Mouse (Mus musculus) CH12.LX (cell line): ENCODE data around the gene Cyb5b. TPM values are rescaled to one million over a fixed set of nuclear protein-coding genes. Genes with fewer than 3 reads are reported as not detected.
A peak's percentile ranks its signal among the peaks of the same experiment; 100 is the strongest.

Experiments used
- DNase-seq: peaks from one replicate; pipeline ENCODE4 v3.0.0-alpha.2; 2013; ENCODE audit errors: extremely low read depth
- H3K27ac ChIP-seq: 2 replicates; pipeline ENCODE4 v1.5.1; 2012; ENCODE audit warnings: low read depth, mild to moderate bottlenecking, control low read depth, moderate library complexity; ENCODE audit not compliant: insufficient read depth
- H3K27me3 ChIP-seq: replicated peaks from 2 replicates; pipeline ENCODE3; 2012; ENCODE audit warnings: inconsistent platforms
- H3K36me3 ChIP-seq, 2 experiments: replicated peaks in 1 of 2; 2 replicates each; pipeline versions ENCODE3 to v1.6.1; 2012; ENCODE audit warnings: inconsistent platforms in 1 of 2, low read length in 1 of 2, mild to moderate bottlenecking in 1 of 2, mixed read lengths in 1 of 2, moderate library complexity in 1 of 2; ENCODE audit not compliant: control insufficient read depth in 1 of 2, insufficient read depth in 1 of 2
- H3K4me1 ChIP-seq, 2 experiments: 2 replicates each; pipeline ENCODE4 v1.6.1; 2012; ENCODE audit warnings: inconsistent platforms in 1 of 2, moderate library complexity in 1 of 2; ENCODE audit not compliant: insufficient read depth in 2 of 2, control insufficient read depth in 1 of 2
- H3K4me2 ChIP-seq: 2 replicates; pipeline ENCODE4 v1.6.1; 2012; ENCODE audit warnings: low read depth, mild to moderate bottlenecking, control low read depth; ENCODE audit not compliant: poor library complexity, insufficient read depth, severe bottlenecking
- H3K4me3 ChIP-seq, 3 experiments: fragments of 150-350 bp in 1 of 3; sonication (generic) in 1 of 3; replicated peaks in 1 of 3; 2 replicates each; pipeline versions ENCODE3 to v1.5.1; 2011 to 2012; ENCODE audit warnings: low read depth in 2 of 3, low read length in 2 of 3, mild to moderate bottlenecking in 2 of 3, moderate library complexity in 2 of 3, control low read depth in 1 of 3, improper control_type of control experiment in 1 of 3, inconsistent platforms in 1 of 3, mixed read lengths in 1 of 3; ENCODE audit not compliant: poor library complexity in 1 of 3
- H3K79me2 ChIP-seq: replicated peaks from 2 replicates; pipeline ENCODE4 v1.6.1; 2012; ENCODE audit warnings: mild to moderate bottlenecking, moderate library complexity; ENCODE audit not compliant: control insufficient read depth, poor library complexity, insufficient read depth, severe bottlenecking; ENCODE audit errors: extremely low read depth
- H3K9ac ChIP-seq: 2 replicates; pipeline ENCODE4 v1.6.1; 2012; ENCODE audit warnings: low read depth, mild to moderate bottlenecking, control low read depth, moderate library complexity; ENCODE audit not compliant: insufficient read depth
- H3K9me3 ChIP-seq: replicated peaks from 2 replicates; pipeline ENCODE3; 2012; ENCODE audit warnings: low read length, inconsistent platforms, mixed read lengths
- CTCF ChIP-seq, 2 experiments: IDR thresholded peaks in 1 of 2; conservative IDR thresholded peaks in 1 of 2; 2 replicates each; pipeline ENCODE4 v1.5.1; 2011 to 2012; ENCODE audit warnings: low read depth in 2 of 2, low read length in 2 of 2, improper control_type of control experiment in 1 of 2, inconsistent platforms in 1 of 2, mild to moderate bottlenecking in 1 of 2, moderate library complexity in 1 of 2
- EP300 ChIP-seq: IDR thresholded peaks from 2 replicates; pipeline ENCODE4 v1.6.1; 2011; ENCODE audit warnings: low read length, improper control_type of control experiment
- GABPA ChIP-seq: IDR thresholded peaks from 2 replicates; pipeline ENCODE4 v1.6.1; 2012; ENCODE audit warnings: low read depth, low read length, improper control_type of control experiment, inconsistent platforms; ENCODE audit not compliant: insufficient replicate concordance
- HCFC1 ChIP-seq: IDR thresholded peaks from 2 replicates; pipeline ENCODE4 v1.6.1; 2012; ENCODE audit warnings: low read depth, mild to moderate bottlenecking, inconsistent platforms, low read length, improper control_type of control experiment
- IRF4 ChIP-seq: IDR thresholded peaks from 2 replicates; pipeline ENCODE4 v1.6.1; 2014; ENCODE audit warnings: low read depth, mild to moderate bottlenecking, inconsistent platforms, low read length, improper control_type of control experiment
- JUN ChIP-seq: IDR thresholded peaks from 2 replicates; pipeline ENCODE4 v1.6.1; 2011; ENCODE audit warnings: low read depth, mild to moderate bottlenecking, low read length, improper control_type of control experiment, moderate library complexity; ENCODE audit not compliant: insufficient read depth
- JUND ChIP-seq: conservative IDR thresholded peaks from 2 replicates; pipeline ENCODE4 v1.6.1; 2011; ENCODE audit warnings: low read depth, low read length, improper control_type of control experiment
- MAFK ChIP-seq: IDR thresholded peaks from 2 replicates; pipeline ENCODE4 v1.6.1; 2011; ENCODE audit warnings: low read length, improper control_type of control experiment; ENCODE audit not compliant: insufficient replicate concordance
- MEF2A ChIP-seq: IDR thresholded peaks from 2 replicates; pipeline ENCODE4 v1.6.1; 2014; ENCODE audit warnings: low read depth, mild to moderate bottlenecking, inconsistent platforms, low read length, improper control_type of control experiment, borderline replicate concordance
- MYC ChIP-seq: IDR thresholded peaks from 2 replicates; pipeline ENCODE4 v1.6.1; 2011; ENCODE audit warnings: low read depth, mild to moderate bottlenecking, improper control_type of control experiment, low read length
- NELFE ChIP-seq: IDR thresholded peaks from 2 replicates; pipeline ENCODE4 v1.6.1; 2011; ENCODE audit warnings: low read depth, low read length, improper control_type of control experiment
- PAX5 ChIP-seq: IDR thresholded peaks from 2 replicates; pipeline ENCODE4 v1.6.1; 2012; ENCODE audit warnings: low read length, inconsistent platforms, mixed read lengths
- POLR2A ChIP-seq: IDR thresholded peaks from 2 replicates; pipeline ENCODE4 v1.6.1; 2011; ENCODE audit warnings: low read depth, mild to moderate bottlenecking, improper control_type of control experiment, low read length
- POLR2AphosphoS2 ChIP-seq: IDR thresholded peaks from 2 replicates; pipeline ENCODE4 v1.6.1; 2011; ENCODE audit warnings: low read depth, low read length, improper control_type of control experiment
- RAD21 ChIP-seq: IDR thresholded peaks from 2 replicates; pipeline ENCODE4 v1.6.1; 2011; ENCODE audit warnings: low read depth, mild to moderate bottlenecking, low read length, improper control_type of control experiment, moderate library complexity
- RCOR1 ChIP-seq: conservative IDR thresholded peaks from 2 replicates; pipeline ENCODE4 v1.6.1; 2012; ENCODE audit warnings: low read depth, mild to moderate bottlenecking, inconsistent platforms, low read length, improper control_type of control experiment
- SMC3 ChIP-seq: IDR thresholded peaks from 2 replicates; pipeline ENCODE4 v1.6.1; 2011; ENCODE audit warnings: low read depth, low read length, improper control_type of control experiment
- TBP ChIP-seq: conservative IDR thresholded peaks from 2 replicates; pipeline ENCODE4 v1.6.1; 2011; ENCODE audit warnings: low read depth, low read length, improper control_type of control experiment
- UBTF ChIP-seq: IDR thresholded peaks from 2 replicates; pipeline ENCODE4 v1.6.1; 2012; ENCODE audit warnings: low read depth, mild to moderate bottlenecking, inconsistent platforms, low read length, improper control_type of control experiment, moderate library complexity
- USF1 ChIP-seq: IDR thresholded peaks from 2 replicates; pipeline ENCODE4 v1.6.1; 2014; ENCODE audit warnings: low read depth, mild to moderate bottlenecking, inconsistent platforms, low read length, improper control_type of control experiment
- ZC3H11A ChIP-seq: IDR thresholded peaks from 2 replicates; pipeline ENCODE4 v1.6.1; 2012; ENCODE audit warnings: low read depth, mild to moderate bottlenecking, inconsistent platforms, low read length, improper control_type of control experiment
- ZKSCAN1 ChIP-seq: IDR thresholded peaks from 2 replicates; pipeline ENCODE4 v1.6.1; 2012; ENCODE audit warnings: low read depth, inconsistent platforms, low read length, improper control_type of control experiment, borderline replicate concordance
- ZMIZ1 ChIP-seq: IDR thresholded peaks from 2 replicates; pipeline ENCODE4 v1.6.1; 2012; ENCODE audit warnings: low read depth, mild to moderate bottlenecking, inconsistent platforms, low read length, improper control_type of control experiment
- ZNF384 ChIP-seq: IDR thresholded peaks from 2 replicates; pipeline ENCODE4 v1.6.1; 2012; ENCODE audit warnings: low read depth, low read length, improper control_type of control experiment, inconsistent platforms
- dilution Hi-C: fragments of 300-500 bp; cut with MboI; formaldehyde crosslinking; loops from 2 replicates; pipeline ENCODE4 v1.14.3; 2020; ENCODE audit warnings: low sequenced_read_pairs; ENCODE audit not compliant: extremely low pct_unique_long_range_greater_than_20kb, extremely low pct_ligation_motif_present
- in situ Hi-C: fragments of 300-500 bp; cut with MboI; formaldehyde crosslinking; loops from 3 replicates; pipeline ENCODE4 v1.14.3; 2019; ENCODE audit warnings: low sequenced_read_pairs, low pct_ligation_motif_present, low pct_unique_long_range_greater_than_20kb, mixed read lengths
- polyA plus RNA-seq: library from polyadenylated mRNA; unstranded; fragments of >175 nt; gene quantifications from 2 replicates; pipeline ENCODE4 v1.2.1, GENCODE M21; 2012; ENCODE audit warnings: low read depth; ENCODE audit not compliant: insufficient read length
- total RNA-seq, 2 experiments: library from RNA; depleted of rRNA; stranded (reverse); fragments of 300-350 nt in 1 of 2; fragments of >200 nt in 1 of 2; gene quantifications; 2 replicates each; pipeline ENCODE4 v1.2.3; 2012 to 2014

Gene Cyb5b
- total and polyA plus RNA-seq, 3 experiments = 74.0 to 156 (median 108) TPM

DNA sequence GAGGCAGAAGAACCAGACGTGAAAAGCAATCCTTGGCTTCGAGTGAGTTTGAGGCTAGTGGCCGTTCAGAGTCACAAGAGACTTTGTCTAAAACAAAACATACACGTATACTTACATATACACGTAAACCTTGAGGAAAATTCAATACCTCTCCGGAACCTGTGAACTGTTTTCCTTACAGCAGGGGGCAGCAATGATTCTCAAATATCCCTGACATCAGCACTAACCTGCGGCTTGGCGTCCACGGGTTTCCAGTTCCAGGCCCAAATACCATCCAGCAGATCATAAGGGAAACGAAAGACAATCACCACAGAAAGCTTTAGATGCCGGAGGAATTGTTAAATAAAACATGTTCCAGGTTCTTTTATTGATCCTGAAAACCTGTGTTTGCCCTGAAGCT lies 34.4 kb upstream of the Cyb5b start:
- no peaks in the 10 kb centered on the region for H3K27me3 ChIP-seq
- peak overlapping the region; percentile 59; the same call in 1 of the 2 replicates for H3K4me2 ChIP-seq
- H3K9ac ChIP-seq = no peak overlapping the region
- H3K36me3 ChIP-seq = no peaks in the 10 kb centered on the region
- no peaks in the 10 kb centered on the region for H3K9me3 ChIP-seq
- H3K27ac ChIP-seq = no peak overlapping the region
- peak; percentile 81 for DNase-seq
- TF ChIP-seq JUN (no peak), POLR2A (no peak), ZKSCAN1 (no peak), JUND (no peak), GABPA (no peak), SMC3 (peak; percentile 90), NELFE (no peak), USF1 (no peak), MAFK (peak; percentile 97), ZC3H11A (peak; percentile 39; the same call in 1 of the 2 replicates), RCOR1 (no peak), MEF2A (no peak), CTCF (conservative IDR thresholded peaks at IDR 0.05 in 1 of 2, IDR thresholded peaks at IDR 0.05 in 1 of 2; ENCODE audit: low read depth in 2 of 2, low read length in 2 of 2) (peak; percentile 9 to 87; a peak in 2 of 4 replicates), HCFC1 (no peak), POLR2AphosphoS2 (no peak), MYC (no peak), ZMIZ1 (no peak), EP300 (no peak), ZNF384 (no peak), PAX5 (no peak), IRF4 (peak; percentile 12; the same call in 1 of the 2 replicates), UBTF (no peak), RAD21 (peak; percentile 87)
- H3K4me1 ChIP-seq = peaks cover 0 to 2% of the 10 kb centered on the region in 2 experiments; a peak in 1 of 4 replicates
- in situ Hi-C loops = loop anchor here (25.0 kb wide), 1 partner anchor 446 kb away; no protein-coding TSS in a partner anchor
- H3K4me3 ChIP-seq = peak overlapping the region in 1 of 3 experiments; percentile 28
- no peaks in the 10 kb centered on the region for H3K79me2 ChIP-seq
- dilution Hi-C loops = no loop called here

DNA sequence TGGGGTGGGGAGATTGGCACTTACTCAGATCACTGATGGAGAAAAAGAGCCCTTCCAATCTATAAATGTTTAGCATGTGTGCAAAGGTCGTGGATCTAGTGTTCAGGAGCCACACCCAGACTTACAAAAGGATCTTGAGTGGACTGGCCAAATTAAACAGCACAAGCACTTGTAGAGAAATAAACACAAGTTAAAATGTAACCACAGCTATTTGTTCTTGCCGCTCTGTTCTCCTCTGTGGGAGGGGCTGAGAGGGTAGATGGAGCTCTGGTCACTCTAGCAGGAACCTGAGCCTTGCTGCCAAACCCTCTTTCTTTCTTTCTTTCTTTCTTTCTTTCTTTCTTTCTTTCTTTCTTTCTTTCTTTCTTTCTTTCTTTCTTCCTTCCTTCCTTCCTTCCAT lies 33.4 kb upstream of the Cyb5b start:
- no peaks in the 10 kb centered on the region for H3K79me2 ChIP-seq
- H3K4me2 ChIP-seq = no peak overlapping the region
- dilution Hi-C loops = no loop called here
- H3K9ac ChIP-seq = no peak overlapping the region
- no peak overlapping the region for H3K4me3 ChIP-seq
- no peaks in the 10 kb centered on the region for H3K36me3 ChIP-seq
- TF ChIP-seq JUND = no peak
- TF ChIP-seq TBP = no peak
- TF ChIP-seq, all 38 proteins: peak for 0
- no peak for DNase-seq
- Histone ChIP-seq H3K4me1 (peaks cover 0 to 2% of the 10 kb centered on the region in 2 experiments; a peak in 1 of 4 replicates), H3K27ac (no peak overlapping the region), H3K27me3 (no peaks in the 10 kb centered on the region), H3K9me3 (no peaks in the 10 kb centered on the region)
- in situ Hi-C loops = loop anchor here (25.0 kb wide), 1 partner anchor 445 kb away; no protein-coding TSS in a partner anchor
